Mouse (Mus musculus) liver, embryonic 14.5 days (tissue): ENCODE measurements around the gene As3mt.

Experiments
- CTCF ChIP-seq: IDR thresholded peaks from 2 replicates; pipeline ENCODE4 v1.5.1; 2016; ENCODE audit warnings: antibody characterized with exemption, low read depth, control low read depth
- EP300 ChIP-seq: IDR thresholded peaks from 2 replicates; pipeline ENCODE4 v1.6.1; 2016; ENCODE audit warnings: antibody characterized with exemption, low read depth

DNA sequence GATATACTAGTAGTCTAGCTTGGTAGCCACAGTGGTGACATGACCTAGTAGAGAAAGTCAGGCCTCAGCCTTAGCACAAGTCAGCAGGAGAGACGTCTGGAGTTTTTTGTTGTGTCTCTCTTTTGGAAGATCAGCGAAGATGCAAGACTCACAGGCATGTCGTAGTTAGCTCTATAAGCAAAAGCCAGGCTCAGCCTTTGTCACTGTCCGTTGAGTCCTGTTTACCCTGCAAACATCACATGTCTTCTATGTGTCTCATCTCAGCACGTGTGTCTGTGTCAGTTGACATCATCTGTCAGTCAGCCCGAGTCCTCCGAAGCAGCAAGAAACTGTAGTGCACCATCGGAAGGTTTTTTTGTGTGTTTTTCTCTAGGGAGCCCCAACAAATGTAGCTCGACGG lies 24.1 kb downstream of the As3mt start:
- no peak for TF ChIP-seq CTCF
- TF ChIP-seq EP300 = no peak
